Mouse (Mus musculus) heart, adult 18-20 months (tissue): ENCODE results near the gene 2310034C09Rik. TPM values are rescaled to one million over a fixed set of nuclear protein-coding genes. Genes with fewer than 3 reads are reported as not detected.
"Not testable (repeated sequence)": the region's sequence is repeated elsewhere in the genome, so short reads cannot be mapped to it uniquely, and the experiment has no call there.

ENCODE experiments used
- DNase-seq, 2 experiments: peaks; one replicate each; pipeline ENCODE4 v3.0.0; 2021 to 2022; ENCODE audit warnings: mixed read lengths in 1 of 2
- long read RNA-seq, 2 experiments: library from polyadenylated mRNA; stranded (forward); transcript quantifications; one replicate each; pipeline ENCODE4 v2.0.0; 2021
- total RNA-seq, 2 experiments: library from RNA; stranded (reverse); gene quantifications; 2 replicates each; pipeline ENCODE4 v1.2.3; 2021

2310034C09Rik gene
- total RNA-seq: not detected
- long read RNA-seq, experiment 1: 0 reads
- long read RNA-seq, experiment 2: 0 reads

GRCm38 (mm10) chr16:88758547-88758946 is at the start of gene 2310034C09Rik:
TSS of gene 2310034C09Rik (plus strand) at chr16:88758847.
- not testable (repeated sequence) for DNase-seq

GRCm38 (mm10) chr16:88710757-88711156 is 47.9 kb upstream of the 2310034C09Rik start:
- DNase-seq: no peak

- DNase-seq: no peak
Measured at GRCm38 (mm10) chr16:88711245-88711644, 47.4 kb upstream of the 2310034C09Rik start.

GRCm38 (mm10) chr16:88716549-88716948 is 42.1 kb upstream of the 2310034C09Rik start:
- no peak for DNase-seq

- no peak for DNase-seq
Measured at GRCm38 (mm10) chr16:88720031-88720430, 38.6 kb upstream of the 2310034C09Rik start.

GRCm38 (mm10) chr16:88728812-88729275 is 29.8 kb upstream of the 2310034C09Rik start, which contains the start of gene Krtap13-1:
TSS of gene Krtap13-1 (plus strand) at chr16:88728862.
- no peak for DNase-seq

GRCm38 (mm10) chr16:88735391-88735790 is 23.3 kb upstream of the 2310034C09Rik start:
- DNase-seq: no peak

GRCm38 (mm10) chr16:88744750-88745340 is 13.8 kb upstream of the 2310034C09Rik start:
- no peak for DNase-seq

- DNase-seq: no peak
Measured at GRCm38 (mm10) chr16:88747943-88748342, 10.7 kb upstream of the 2310034C09Rik start.

- not testable (repeated sequence) for DNase-seq
Measured at GRCm38 (mm10) chr16:88751535-88751934, 7.1 kb upstream of the 2310034C09Rik start, which contains the start of gene Krtap13. TSS of gene Krtap13 (minus strand) at chr16:88751635.

- no peak for DNase-seq
Measured at GRCm38 (mm10) chr16:88774106-88774505, 15.5 kb downstream of the 2310034C09Rik start, which contains the start of gene 2310057N15Rik. TSS of gene 2310057N15Rik (minus strand) at chr16:88774206.

- DNase-seq: no peak
Measured at GRCm38 (mm10) chr16:88777596-88777995, 18.9 kb downstream of the 2310034C09Rik start, which contains the start of gene Gm5965. TSS of gene Gm5965 (plus strand) at chr16:88777896.

GRCm38 (mm10) chr16:88786786-88787185 is 28.1 kb downstream of the 2310034C09Rik start:
- no peak for DNase-seq

Other genes starting within 250 kb of the 2310034C09Rik start
- not detected for gene Cldn8, start 195.7 kb upstream of the 2310034C09Rik start, total RNA-seq
- not detected for gene Krtap24-1, start 146.6 kb upstream of the 2310034C09Rik start, total RNA-seq
- gene 2310079G19Rik, start 131.2 kb upstream of the 2310034C09Rik start, total RNA-seq: not detected
- not detected for gene Krtap26-1, start 111.1 kb upstream of the 2310034C09Rik start, total RNA-seq
- gene Krtap27-1, start 87.2 kb upstream of the 2310034C09Rik start, total RNA-seq: not detected
- not detected for gene 2310061N02Rik, start 50.9 kb upstream of the 2310034C09Rik start, total RNA-seq
- gene Krtap13-1, start 30.0 kb upstream of the 2310034C09Rik start, total RNA-seq: not detected
- gene Krtap13, start 7.2 kb upstream of the 2310034C09Rik start, total RNA-seq: not detected
- not detected for gene 2310057N15Rik, start 15.4 kb downstream of the 2310034C09Rik start, total RNA-seq
- not detected for gene Gm5965, start 19.0 kb downstream of the 2310034C09Rik start, total RNA-seq
- not detected for gene Gm20741, start 53.4 kb downstream of the 2310034C09Rik start, total RNA-seq
- gene Krtap15, start 61.4 kb downstream of the 2310034C09Rik start, total RNA-seq: not detected
- gene Krtap14, start 67.3 kb downstream of the 2310034C09Rik start, total RNA-seq: not detected
- not detected for gene Krtap19-1, start 110.6 kb downstream of the 2310034C09Rik start, total RNA-seq
- not detected for gene Krtap19-2, start 115.4 kb downstream of the 2310034C09Rik start, total RNA-seq
- not detected for gene Krtap19-3, start 119.2 kb downstream of the 2310034C09Rik start, total RNA-seq
- not detected for gene Krtap19-4, start 126.2 kb downstream of the 2310034C09Rik start, total RNA-seq
- not detected for gene Krtap19-5, start 137.6 kb downstream of the 2310034C09Rik start, total RNA-seq
- gene Krtap19-9b, start 173.4 kb downstream of the 2310034C09Rik start, total RNA-seq: not detected
- not detected for gene Krtap16-3, start 204.0 kb downstream of the 2310034C09Rik start, total RNA-seq